Mouse (Mus musculus): ENCODE data around the gene Mbnl2. TPM values are rescaled to one million over a fixed set of nuclear protein-coding genes. Genes with fewer than 3 reads are reported as not detected.
A peak's percentile ranks its signal among the peaks of the same experiment; 100 is the strongest.

Mbnl2 gene
- total and polyA plus RNA-seq, 3 experiments = 23.8 to 28.9 (median 23.9) TPM

DNA sequence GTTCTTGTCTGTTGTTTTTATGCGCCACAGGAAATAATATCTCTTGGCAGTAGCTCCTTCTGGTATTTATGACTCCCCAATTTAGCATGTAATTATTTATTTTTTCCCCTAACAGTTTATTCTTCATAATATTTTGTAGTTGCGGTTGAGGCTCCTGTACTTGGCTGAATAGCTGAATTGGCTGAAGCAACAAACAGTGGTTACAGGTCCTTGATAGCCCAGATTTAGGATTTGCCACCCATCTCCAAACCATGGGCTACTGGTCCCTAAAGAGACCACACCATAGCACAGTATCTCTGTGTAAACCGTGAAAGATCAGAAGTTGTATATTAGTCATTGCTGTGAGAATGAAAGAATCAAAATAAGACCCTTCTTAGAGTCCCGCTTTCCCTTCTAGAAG lies 25.3 kb downstream of the Mbnl2 start:
- dilution Hi-C loops (cut with MboI; ENCODE audit: extremely low pct_ligation_motif_present, extremely low pct_unique_long_range_greater_than_20kb, low sequenced_read_pairs) (no loop called here), in situ Hi-C loops (cut with MboI; ENCODE audit: low pct_ligation_motif_present, low pct_unique_long_range_greater_than_20kb, low sequenced_read_pairs) (no loop called here)
- H3K4me1 ChIP-seq (ENCODE audit: control insufficient read depth in 1 of 2, insufficient read depth in 2 of 2) = peaks cover 4 to 55% of the 10 kb centered on the region in 2 experiments; a peak in 3 of 4 replicates
- H3K27me3 ChIP-seq (replicated peaks) = no peaks in the 10 kb centered on the region
- no peak for TF ChIP-seq MAZ (IDR thresholded peaks at IDR 0.05; ENCODE audit: low read depth, low read length)
- no peak for TF ChIP-seq IRF4 (IDR thresholded peaks at IDR 0.05; ENCODE audit: low read depth, low read length)
- no peak for TF ChIP-seq CTCF (conservative IDR thresholded peaks at IDR 0.05 in 1 of 2, IDR thresholded peaks at IDR 0.05 in 1 of 2; ENCODE audit: low read depth in 2 of 2, low read length in 2 of 2)
- no peak for TF ChIP-seq BHLHE40 (IDR thresholded peaks at IDR 0.05; ENCODE audit: low read depth, low read length)
- no peak overlapping the region for H3K4me3 ChIP-seq (replicated peaks in 1 of 3; ENCODE audit: low read depth in 2 of 3, low read length in 2 of 3, poor library complexity in 1 of 3)
- no peak overlapping the region for H3K9ac ChIP-seq (ENCODE audit: insufficient read depth, low read depth)
- no peak for DNase-seq (ENCODE audit: extremely low read depth)
- H3K4me2 ChIP-seq (ENCODE audit: insufficient read depth, low read depth, poor library complexity, severe bottlenecking) = peak overlapping the region; percentile 15; the same call in 1 of the 2 replicates
- no peak overlapping the region for H3K27ac ChIP-seq (ENCODE audit: insufficient read depth, low read depth)
- H3K9me3 ChIP-seq (replicated peaks; ENCODE audit: low read length) = no peaks in the 10 kb centered on the region
- H3K36me3 ChIP-seq (replicated peaks in 1 of 2; ENCODE audit: control insufficient read depth in 1 of 2, insufficient read depth in 1 of 2, low read length in 1 of 2) = peaks cover 0 to 9% of the 10 kb centered on the region in 2 experiments
- peaks cover 52% of the 10 kb centered on the region for H3K79me2 ChIP-seq (replicated peaks; ENCODE audit: control insufficient read depth, extremely low read depth, insufficient read depth, poor library complexity, severe bottlenecking)

DNA sequence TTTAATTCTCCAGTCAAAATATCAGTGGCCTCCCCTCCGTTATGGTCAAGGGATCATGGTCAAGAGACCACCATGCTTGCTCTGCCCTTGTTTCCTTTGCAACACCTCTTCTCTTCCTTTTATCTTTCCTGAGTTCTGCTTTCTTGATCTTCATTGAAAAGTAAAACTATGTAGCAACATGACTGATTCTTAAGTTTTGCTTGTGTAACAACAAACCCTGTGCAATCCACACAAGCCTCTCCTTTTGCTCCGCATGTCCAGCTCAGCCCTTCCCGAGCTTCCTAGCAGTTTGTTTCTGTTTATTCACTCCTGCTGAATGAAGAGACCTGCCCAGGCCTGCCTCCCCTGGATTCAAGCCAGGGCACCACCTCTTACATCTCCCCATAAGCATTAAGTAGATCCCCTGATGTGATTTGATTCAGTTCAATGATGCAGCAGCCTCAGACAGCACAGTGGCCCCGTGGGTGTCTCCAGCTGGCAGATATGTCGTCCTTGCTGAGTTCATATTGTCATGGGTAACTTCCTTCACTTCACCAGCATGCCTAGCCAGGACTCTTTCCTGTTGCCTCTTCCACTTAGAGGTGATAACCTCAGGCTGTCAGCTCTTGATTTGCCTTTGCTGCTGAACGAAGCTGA lies 27.6 kb downstream of the Mbnl2 start:
- Histone ChIP-seq H3K9ac (ENCODE audit: insufficient read depth, low read depth) (no peak overlapping the region), H3K4me1 (ENCODE audit: control insufficient read depth in 1 of 2, insufficient read depth in 2 of 2) (peaks cover 4 to 46% of the 10 kb centered on the region in 2 experiments; a peak in 3 of 4 replicates), H3K4me2 (ENCODE audit: insufficient read depth, low read depth, poor library complexity, severe bottlenecking) (no peak overlapping the region), H3K9me3 (replicated peaks; ENCODE audit: low read length) (no peaks in the 10 kb centered on the region), H3K27ac (ENCODE audit: insufficient read depth, low read depth) (peak overlapping the region; percentile 65), H3K27me3 (replicated peaks) (no peaks in the 10 kb centered on the region), H3K79me2 (replicated peaks; ENCODE audit: control insufficient read depth, extremely low read depth, insufficient read depth, poor library complexity, severe bottlenecking) (peaks cover 38% of the 10 kb centered on the region), H3K36me3 (replicated peaks in 1 of 2; ENCODE audit: control insufficient read depth in 1 of 2, insufficient read depth in 1 of 2, low read length in 1 of 2) (peaks cover 0 to 9% of the 10 kb centered on the region in 2 experiments), H3K4me3 (replicated peaks in 1 of 3; ENCODE audit: low read depth in 2 of 3, low read length in 2 of 3, poor library complexity in 1 of 3) (no peak overlapping the region)
- in situ Hi-C loops (cut with MboI; ENCODE audit: low pct_ligation_motif_present, low pct_unique_long_range_greater_than_20kb, low sequenced_read_pairs) (no loop called here), dilution Hi-C loops (cut with MboI; ENCODE audit: extremely low pct_ligation_motif_present, extremely low pct_unique_long_range_greater_than_20kb, low sequenced_read_pairs) (no loop called here)
- TF ChIP-seq SIN3A (IDR thresholded peaks at IDR 0.05; ENCODE audit: low read length) (no peak), ETS1 (conservative IDR thresholded peaks at IDR 0.05; ENCODE audit: low read depth, low read length) (no peak), RAD21 (IDR thresholded peaks at IDR 0.05; ENCODE audit: low read depth, low read length) (no peak), MYC (IDR thresholded peaks at IDR 0.05; ENCODE audit: low read depth, low read length) (no peak), IRF4 (IDR thresholded peaks at IDR 0.05; ENCODE audit: low read depth, low read length) (no peak), SMC3 (IDR thresholded peaks at IDR 0.05; ENCODE audit: low read depth, low read length) (no peak), CTCF (conservative IDR thresholded peaks at IDR 0.05 in 1 of 2, IDR thresholded peaks at IDR 0.05 in 1 of 2; ENCODE audit: low read depth in 2 of 2, low read length in 2 of 2) (no peak), TBP (conservative IDR thresholded peaks at IDR 0.05; ENCODE audit: low read depth, low read length) (no peak), HCFC1 (IDR thresholded peaks at IDR 0.05; ENCODE audit: low read depth, low read length) (no peak), MAFK (IDR thresholded peaks at IDR 0.05; ENCODE audit: insufficient replicate concordance, low read length) (no peak), RCOR1 (conservative IDR thresholded peaks at IDR 0.05; ENCODE audit: low read depth, low read length) (no peak), USF2 (conservative IDR thresholded peaks at IDR 0.05; ENCODE audit: low read depth, low read length) (no peak), USF1 (IDR thresholded peaks at IDR 0.05; ENCODE audit: low read depth, low read length) (no peak), JUN (IDR thresholded peaks at IDR 0.05; ENCODE audit: insufficient read depth, low read depth, low read length) (no peak), NRF1 (IDR thresholded peaks at IDR 0.05; ENCODE audit: low read depth, low read length) (no peak), JUND (conservative IDR thresholded peaks at IDR 0.05; ENCODE audit: low read depth, low read length) (no peak)
- DNase-seq (ENCODE audit: extremely low read depth) = no peak

All from CH12.LX (cell line).